Mouse (Mus musculus): ENCODE results near the gene Rgs10. TPM values are rescaled to one million over a fixed set of nuclear protein-coding genes. Genes with fewer than 3 reads are reported as not detected.

Gene Rgs10
- 46.1 TPM for polyA plus RNA-seq (2014; fragmentation: Illumina TruSeq; extraction: RNeasy Lipid Tissue Mini Kit (QIAGEN cat#74804); ENCODE audit: insufficient read depth, low read depth, low replicate concordance)

GRCm38 (mm10) chr7:128417930-128418779, at the start of gene Rgs10:
Gene Rgs10, minus strand, starts transcription at chr7:128418758.

GRCm38 (mm10) chr7:128461285-128462215, 43.0 kb upstream of the Rgs10 start, which contains the start of gene Tial1:
Gene Tial1, minus strand, starts transcription at chr7:128461717.

Other genes starting within 250 kb of the Rgs10 start
- gene Cox6a2, start 212.4 kb downstream of the Rgs10 start, polyA plus RNA-seq (2014; fragmentation: Illumina TruSeq; extraction: RNeasy Lipid Tissue Mini Kit (QIAGEN cat#74804); ENCODE audit: insufficient read depth, low read depth, low replicate concordance) = 84.3 TPM
- gene Armc5, start 181.4 kb downstream of the Rgs10 start, polyA plus RNA-seq (2014; fragmentation: Illumina TruSeq; extraction: RNeasy Lipid Tissue Mini Kit (QIAGEN cat#74804); ENCODE audit: insufficient read depth, low read depth, low replicate concordance) = 10.1 TPM
- gene 9130023H24Rik, start 180.7 kb downstream of the Rgs10 start, polyA plus RNA-seq (2014; fragmentation: Illumina TruSeq; extraction: RNeasy Lipid Tissue Mini Kit (QIAGEN cat#74804); ENCODE audit: insufficient read depth, low read depth, low replicate concordance) = 2.4 TPM
- 45.0 TPM for gene Tgfb1i1, start 171.9 kb downstream of the Rgs10 start, polyA plus RNA-seq (2014; fragmentation: Illumina TruSeq; extraction: RNeasy Lipid Tissue Mini Kit (QIAGEN cat#74804); ENCODE audit: insufficient read depth, low read depth, low replicate concordance)
- not detected for gene Slc5a2, start 153.1 kb downstream of the Rgs10 start, polyA plus RNA-seq (2014; fragmentation: Illumina TruSeq; extraction: RNeasy Lipid Tissue Mini Kit (QIAGEN cat#74804); ENCODE audit: insufficient read depth, low read depth, low replicate concordance)
- gene BC017158, start 120.6 kb downstream of the Rgs10 start, polyA plus RNA-seq (2014; fragmentation: Illumina TruSeq; extraction: RNeasy Lipid Tissue Mini Kit (QIAGEN cat#74804); ENCODE audit: insufficient read depth, low read depth, low replicate concordance) = 9.6 TPM
- 40.1 TPM for gene Tial1, start 43.0 kb upstream of the Rgs10 start, polyA plus RNA-seq (2014; fragmentation: Illumina TruSeq; extraction: RNeasy Lipid Tissue Mini Kit (QIAGEN cat#74804); ENCODE audit: insufficient read depth, low read depth, low replicate concordance)
- 29.5 TPM for gene Bag3, start 104.9 kb upstream of the Rgs10 start, polyA plus RNA-seq (2014; fragmentation: Illumina TruSeq; extraction: RNeasy Lipid Tissue Mini Kit (QIAGEN cat#74804); ENCODE audit: insufficient read depth, low read depth, low replicate concordance)
- gene Inpp5f, start 192.6 kb upstream of the Rgs10 start, polyA plus RNA-seq (2014; fragmentation: Illumina TruSeq; extraction: RNeasy Lipid Tissue Mini Kit (QIAGEN cat#74804); ENCODE audit: insufficient read depth, low read depth, low replicate concordance) = 5.4 TPM